Mouse (Mus musculus): ENCODE results near the gene Grid2.

GRCm38 (mm10) chr6:63401698-63402097, 146.0 kb downstream of the Grid2 start:
- TF ChIP-seq CTCF (conservative IDR thresholded peaks at IDR 0.05; ENCODE audit: low read length) = no peak
- no peak for TF ChIP-seq NANOG (IDR thresholded peaks at IDR 0.05; ENCODE audit: borderline replicate concordance, low read length)
- no peak for TF ChIP-seq POU5F1 (IDR thresholded peaks at IDR 0.05; ENCODE audit: borderline replicate concordance, low read length)

Data from E14TG2a.4 (cell line).